Mouse (Mus musculus): Measurements from ENCODE around the gene Col5a3.
"Not testable (repeated sequence)": the region's sequence is repeated elsewhere in the genome, so short reads cannot be mapped to it uniquely, and the experiment has no call there.

Col5a3 gene

GRCm38 (mm10) chr9:20814521-20815272, at the start of gene Col5a3:
Gene Col5a3, minus strand, starts transcription at chr9:20815067.
- peak in 1 of 2 experiments; percentile 19 for DNase-seq

- DNase-seq: no peak
Observed at GRCm38 (mm10) chr9:20862225-20862624, 47.4 kb upstream of the Col5a3 start.

GRCm38 (mm10) chr9:20861821-20862220, 47.0 kb upstream of the Col5a3 start:
- DNase-seq: no peak

GRCm38 (mm10) chr9:20859926-20860325, 45.1 kb upstream of the Col5a3 start:
- DNase-seq: no peak

GRCm38 (mm10) chr9:20857131-20857530, 42.3 kb upstream of the Col5a3 start:
- DNase-seq: peak; percentile 28 to 59

GRCm38 (mm10) chr9:20850179-20850578, 35.3 kb upstream of the Col5a3 start:
- DNase-seq: no peak

GRCm38 (mm10) chr9:20842670-20843069, 27.8 kb upstream of the Col5a3 start:
- peak in 1 of 2 experiments; percentile 8 for DNase-seq

GRCm38 (mm10) chr9:20842211-20842610, 27.3 kb upstream of the Col5a3 start:
- no peak for DNase-seq

- DNase-seq: peak in 1 of 2 experiments; percentile 5
Observed at GRCm38 (mm10) chr9:20838931-20839330, 24.1 kb upstream of the Col5a3 start.

- DNase-seq: no peak
Observed at GRCm38 (mm10) chr9:20837184-20837947, 22.5 kb upstream of the Col5a3 start.

- DNase-seq: not testable (repeated sequence)
Observed at GRCm38 (mm10) chr9:20835431-20835954, 20.6 kb upstream of the Col5a3 start.

- DNase-seq: no peak
Observed at GRCm38 (mm10) chr9:20834881-20835280, 20.0 kb upstream of the Col5a3 start.

GRCm38 (mm10) chr9:20830901-20831643, 16.2 kb upstream of the Col5a3 start:
- DNase-seq: peak; percentile 90 to 96

- no peak for DNase-seq
Observed at GRCm38 (mm10) chr9:20828127-20828526, 13.3 kb upstream of the Col5a3 start.

GRCm38 (mm10) chr9:20825781-20826180, 10.9 kb upstream of the Col5a3 start:
- DNase-seq: no peak

GRCm38 (mm10) chr9:20822821-20823220, 8.0 kb upstream of the Col5a3 start:
- no peak for DNase-seq

GRCm38 (mm10) chr9:20820001-20820400, 5.1 kb upstream of the Col5a3 start:
- no peak for DNase-seq

- no peak for DNase-seq
Observed at GRCm38 (mm10) chr9:20818236-20818635, 3.4 kb upstream of the Col5a3 start, which contains the start of gene Rdh8. Gene Rdh8, plus strand, starts transcription at chr9:20818503.

- no peak for DNase-seq
Observed at GRCm38 (mm10) chr9:20812537-20813271, 2.2 kb downstream of the Col5a3 start.

GRCm38 (mm10) chr9:20810773-20811172, 4.1 kb downstream of the Col5a3 start:
- DNase-seq: no peak

- no peak for DNase-seq
Observed at GRCm38 (mm10) chr9:20810271-20810670, 4.6 kb downstream of the Col5a3 start.

- no peak for DNase-seq
Observed at GRCm38 (mm10) chr9:20805706-20806105, 9.2 kb downstream of the Col5a3 start.
